Mouse (Mus musculus) spleen, postnatal 36 days (tissue): ENCODE results near the gene Cog5.

ENCODE experiments used
- DNase-seq, 2 experiments: peaks; one replicate each; pipeline ENCODE4 v3.0.0; 2022; ENCODE audit warnings: low spot score in 2 of 2, mixed read lengths in 1 of 2

Gene Cog5

GRCm38 (mm10) chr12:31937613-31938012 lies 282.9 kb downstream of the Cog5 start:
- DNase-seq, result no peak

- no peak for DNase-seq
Observed at GRCm38 (mm10) chr12:31938391-31938997, 283.8 kb downstream of the Cog5 start.

GRCm38 (mm10) chr12:31939026-31939425 lies 284.4 kb downstream of the Cog5 start:
- DNase-seq, result no peak

GRCm38 (mm10) chr12:31943020-31943654 lies 288.5 kb downstream of the Cog5 start:
- peak; percentile 16 to 26 for DNase-seq

- DNase-seq, result no peak
Observed at GRCm38 (mm10) chr12:31944405-31944804, 289.7 kb downstream of the Cog5 start.

GRCm38 (mm10) chr12:31947476-31947875 lies 292.8 kb downstream of the Cog5 start:
- DNase-seq, result peak; percentile 20 to 27

GRCm38 (mm10) chr12:31948101-31949000 lies 293.7 kb downstream of the Cog5 start:
- DNase-seq, result no peak

GRCm38 (mm10) chr12:31949193-31949741 lies 294.6 kb downstream of the Cog5 start:
- DNase-seq, result peak; percentile 84 to 89

GRCm38 (mm10) chr12:31949759-31950658 lies 295.3 kb downstream of the Cog5 start, which contains the start of gene Hbp1:
Hbp1 (minus strand) TSS chr12:31950535.
- peak; percentile 99 for DNase-seq

GRCm38 (mm10) chr12:31950659-31951031 lies 296.0 kb downstream of the Cog5 start:
- no peak for DNase-seq

GRCm38 (mm10) chr12:31955843-31956242 lies 301.2 kb downstream of the Cog5 start:
- no peak for DNase-seq

- no peak for DNase-seq
Observed at GRCm38 (mm10) chr12:31964074-31964473, 309.4 kb downstream of the Cog5 start.

- DNase-seq, result peak in 1 of 2 experiments; percentile 54
Observed at GRCm38 (mm10) chr12:31965517-31966212, 311.0 kb downstream of the Cog5 start.

- peak; percentile 8 to 31 for DNase-seq
Observed at GRCm38 (mm10) chr12:31966405-31966804, 311.7 kb downstream of the Cog5 start.

- peak; percentile 20 to 63 for DNase-seq
Observed at GRCm38 (mm10) chr12:31967536-31967935, 312.9 kb downstream of the Cog5 start.

GRCm38 (mm10) chr12:31969111-31969510 lies 314.4 kb downstream of the Cog5 start:
- no peak for DNase-seq

- DNase-seq, result no peak
Observed at GRCm38 (mm10) chr12:31971547-31971946, 316.9 kb downstream of the Cog5 start.

- peak; percentile 86 to 89 for DNase-seq
Observed at GRCm38 (mm10) chr12:31973473-31974172, 319.0 kb downstream of the Cog5 start.

GRCm38 (mm10) chr12:31976544-31976943 lies 321.9 kb downstream of the Cog5 start:
- no peak for DNase-seq
